Mouse (Mus musculus) gastrocnemius, adult 18-20 months (tissue): ENCODE data around the gene Pcnx2. TPM values are rescaled to one million over a fixed set of nuclear protein-coding genes. Genes with fewer than 3 reads are reported as not detected.
A peak's percentile ranks its signal among the peaks of the same experiment; 100 is the strongest.

Experiments used
- DNase-seq: peaks from one replicate; pipeline ENCODE4 v3.0.0; 2021; ENCODE audit warnings: low spot score
- total RNA-seq, 2 experiments: library from RNA; stranded (reverse); gene quantifications; 2 replicates each; pipeline ENCODE4 v1.2.3; 2021

Gene Pcnx2
- total RNA-seq, 2 experiments from 2014 or later, result 0.21 to 0.48 TPM

DNA sequence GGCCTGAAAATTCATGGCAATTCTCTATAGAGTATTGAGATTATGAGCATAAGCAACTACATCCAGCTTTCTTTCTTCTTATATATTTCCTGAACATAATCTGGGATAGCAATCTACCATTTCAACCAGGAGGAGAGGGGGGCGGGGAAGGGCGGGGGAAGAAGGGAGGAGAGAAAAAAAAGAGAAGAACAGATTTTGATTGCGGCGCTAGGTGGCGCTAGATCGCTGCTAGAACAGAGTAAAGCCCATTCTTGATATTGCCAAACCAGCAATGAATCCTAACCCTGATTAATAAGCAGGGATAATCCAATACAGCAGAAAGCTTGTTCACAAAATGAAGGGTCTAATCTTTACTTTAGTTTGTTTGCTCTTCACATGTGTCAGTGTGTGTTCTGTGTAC is 782 bp upstream of the Pcnx2 start:
- DNase-seq, result peak; percentile 23

DNA sequence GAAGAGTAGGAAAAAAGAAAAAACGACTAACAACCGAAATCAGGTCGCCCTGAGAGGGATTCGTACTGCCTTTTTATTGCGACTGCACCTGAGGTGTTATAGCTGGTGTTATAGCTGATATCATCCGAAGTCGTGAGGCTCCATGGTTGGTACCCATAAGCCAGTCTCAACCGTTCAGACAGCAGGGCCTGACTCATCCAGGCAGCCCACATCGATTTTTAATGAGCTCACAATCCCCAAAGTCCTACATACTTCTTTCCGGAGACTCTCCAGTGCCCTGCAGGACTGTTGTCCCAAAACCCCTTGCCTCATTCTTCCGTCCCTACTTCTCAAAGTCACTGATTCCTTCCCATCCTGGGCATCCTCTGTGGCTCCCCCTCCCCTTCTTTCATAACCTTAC is 729 bp downstream of the Pcnx2 start:
- no peak for DNase-seq

DNA sequence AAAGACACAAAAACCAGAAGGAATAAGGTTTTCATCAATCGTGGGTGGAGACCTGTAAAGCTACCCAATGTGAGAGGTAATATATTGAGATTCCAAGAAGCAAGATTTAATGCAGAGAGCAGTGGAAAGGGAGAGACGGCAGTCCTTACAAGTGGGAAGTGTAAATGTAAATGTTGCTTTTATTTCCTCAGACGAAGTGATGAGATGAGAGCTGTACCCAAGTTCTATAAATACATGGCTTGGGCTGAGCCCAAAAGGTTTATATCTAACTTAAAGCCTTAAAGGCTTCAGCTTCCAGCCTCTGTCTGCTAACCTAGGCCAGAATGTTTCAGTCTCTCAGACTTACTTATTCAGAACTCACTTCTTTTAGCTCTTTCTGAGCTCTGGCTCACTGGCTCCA is 8.2 kb downstream of the Pcnx2 start:
- DNase-seq, result no peak

DNA sequence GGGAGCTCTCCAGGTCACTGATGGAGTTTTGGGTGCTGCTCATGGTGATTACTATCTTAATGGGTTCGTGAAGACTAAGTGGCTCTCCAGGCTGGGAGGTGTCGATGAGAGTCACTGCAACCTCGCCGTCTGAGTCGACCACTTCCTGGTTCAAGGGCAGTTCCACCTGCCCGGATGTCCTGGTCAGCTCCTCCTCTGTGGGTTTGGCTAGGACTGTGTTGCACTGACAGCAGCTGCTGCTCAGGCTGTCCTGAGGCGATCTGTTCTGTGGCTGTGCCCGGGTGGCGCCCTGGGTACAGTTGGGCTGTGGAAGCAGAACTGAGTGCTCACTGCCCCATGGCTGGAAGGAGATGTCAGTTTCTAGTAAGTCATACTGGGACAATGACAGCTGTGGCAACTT is 10.6 kb downstream of the Pcnx2 start:
- DNase-seq, result no peak

DNA sequence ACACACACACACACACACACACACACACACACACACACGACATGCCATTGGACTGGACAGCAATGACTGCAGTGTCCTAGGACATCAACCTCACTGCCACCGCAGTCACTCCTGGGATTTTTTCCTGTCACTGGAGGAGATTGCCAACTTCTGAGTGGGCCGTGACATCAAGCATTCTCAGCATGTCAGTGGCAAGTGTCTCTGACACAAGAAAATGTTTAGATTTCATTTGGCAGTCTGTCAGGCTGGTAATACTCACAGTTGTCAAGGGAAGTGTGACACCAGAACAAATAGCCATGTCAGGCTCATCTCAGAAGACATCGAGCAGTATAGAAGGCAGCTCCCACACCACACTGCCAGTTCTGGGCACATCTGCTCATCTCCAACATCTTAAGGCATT is 17.7 kb downstream of the Pcnx2 start:
- no peak for DNase-seq

DNA sequence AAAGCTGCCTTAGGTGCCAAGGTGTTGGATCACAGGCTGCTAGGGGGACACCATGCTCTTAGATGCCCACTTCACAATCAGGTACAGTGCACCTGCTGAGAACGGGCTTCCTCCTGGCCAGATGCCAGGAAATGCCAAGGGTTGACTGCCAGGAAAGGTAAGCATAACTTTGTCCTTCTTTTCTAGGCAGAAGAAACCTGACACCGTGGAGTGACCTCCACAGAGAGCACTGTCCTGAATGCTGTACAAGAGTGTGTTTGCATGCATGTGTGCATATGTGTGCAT is 24.9 kb downstream of the Pcnx2 start:
- no peak for DNase-seq

DNA sequence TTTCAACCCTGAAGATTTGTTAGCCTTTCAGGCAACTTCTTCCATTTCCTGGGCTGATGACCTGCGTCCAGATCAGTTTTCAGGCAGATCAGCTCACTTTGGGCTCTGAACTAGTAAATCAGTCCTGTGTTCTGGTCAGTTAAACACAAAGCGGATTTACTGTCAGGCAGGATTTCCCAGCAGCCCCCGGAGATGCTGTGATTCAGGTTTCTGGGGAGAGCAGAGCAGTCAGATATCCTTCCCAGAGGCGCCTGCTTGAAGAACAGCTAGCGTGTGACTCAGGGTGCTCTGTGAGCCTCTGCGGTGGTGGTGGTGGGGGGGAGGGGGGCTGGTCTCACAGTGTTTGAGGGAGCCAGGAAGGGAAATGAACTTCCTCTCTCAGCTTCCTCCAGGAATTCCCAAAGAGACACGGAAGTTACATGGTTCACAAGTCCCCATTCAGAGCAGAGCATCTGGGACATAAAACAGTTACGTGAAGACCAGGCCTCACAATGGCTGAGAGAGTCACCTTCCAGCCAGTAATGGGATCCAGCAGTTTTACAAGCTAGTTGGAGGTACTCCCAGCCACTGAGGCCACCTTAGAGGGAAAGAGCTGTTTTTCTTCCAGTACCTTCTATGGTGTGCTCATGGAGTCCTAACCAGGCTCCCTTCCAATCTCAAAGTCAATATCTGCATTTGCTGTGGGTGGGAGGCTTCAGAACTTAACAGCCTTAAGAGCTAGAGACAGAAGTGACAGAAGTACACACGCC is 25.4 kb downstream of the Pcnx2 start:
- DNase-seq, result no peak

DNA sequence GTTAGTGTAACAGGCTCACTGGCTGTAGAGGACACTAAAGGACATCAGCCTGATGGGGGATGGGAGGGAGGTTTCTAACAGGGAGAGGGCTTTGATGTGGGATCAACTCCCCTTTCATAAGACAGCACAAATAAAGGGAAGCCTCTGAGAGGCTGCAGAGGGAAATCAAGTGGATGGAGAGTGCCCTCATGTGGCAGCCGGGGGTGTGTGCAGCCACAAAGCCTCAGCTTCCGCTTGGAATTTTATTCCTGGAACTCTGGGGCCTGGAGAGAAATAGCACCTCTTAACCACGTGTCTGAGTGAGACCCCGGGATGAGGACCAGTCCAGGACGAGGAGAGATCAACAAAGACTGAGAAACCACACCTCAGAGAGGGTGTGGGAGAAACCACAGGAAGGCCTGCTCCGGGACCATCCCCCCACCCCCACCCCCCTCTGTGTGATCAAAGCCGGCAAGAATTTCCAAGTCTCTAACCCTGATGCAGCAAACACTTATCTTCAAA is 27.2 kb downstream of the Pcnx2 start:
- DNase-seq, result peak; percentile 59

DNA sequence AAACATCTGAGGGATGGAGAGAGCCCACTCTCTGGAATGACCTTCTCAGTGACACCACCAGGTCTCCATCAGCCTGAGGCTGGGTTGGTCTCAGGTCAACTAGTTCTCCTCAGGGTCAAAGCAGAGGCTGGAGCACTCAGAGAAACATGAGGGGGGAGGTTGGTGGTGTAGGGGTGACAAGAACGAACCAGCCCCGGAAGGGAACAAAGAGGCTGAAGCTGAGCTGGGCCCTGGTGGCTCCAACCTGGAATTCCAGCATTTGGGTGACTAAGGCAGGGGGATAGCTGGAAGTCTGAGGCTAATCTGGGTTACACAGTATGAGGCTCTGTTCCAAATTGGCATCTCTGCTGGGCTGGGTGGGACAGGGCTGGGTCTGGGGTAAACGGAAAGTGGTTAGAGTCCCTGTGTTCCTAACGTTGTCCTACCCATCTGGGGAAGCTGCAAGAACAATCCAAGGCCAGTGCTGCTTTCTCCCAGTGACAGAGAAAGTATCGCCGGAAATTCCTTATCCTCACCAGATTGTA is 27.9 kb downstream of the Pcnx2 start:
- DNase-seq, result no peak

DNA sequence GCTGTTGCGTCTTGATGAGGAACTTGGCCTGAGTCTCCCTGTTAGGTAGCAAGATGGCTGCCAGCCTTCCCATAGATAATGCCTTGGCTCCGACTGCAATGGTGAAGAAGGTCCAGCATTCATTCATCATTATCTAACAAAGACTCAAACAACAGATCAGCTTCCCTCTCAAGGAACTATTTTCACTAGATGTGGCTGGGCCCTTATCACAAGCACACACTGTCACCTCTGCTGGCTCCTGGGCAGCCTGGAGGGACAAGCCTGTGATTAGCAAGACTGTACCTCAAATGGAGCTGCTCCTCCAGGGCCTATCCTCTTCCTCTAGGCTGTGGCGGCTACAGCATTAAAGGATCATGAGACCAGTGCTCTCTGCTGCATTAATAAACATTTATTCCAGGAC is 28.4 kb downstream of the Pcnx2 start:
- no peak for DNase-seq

DNA sequence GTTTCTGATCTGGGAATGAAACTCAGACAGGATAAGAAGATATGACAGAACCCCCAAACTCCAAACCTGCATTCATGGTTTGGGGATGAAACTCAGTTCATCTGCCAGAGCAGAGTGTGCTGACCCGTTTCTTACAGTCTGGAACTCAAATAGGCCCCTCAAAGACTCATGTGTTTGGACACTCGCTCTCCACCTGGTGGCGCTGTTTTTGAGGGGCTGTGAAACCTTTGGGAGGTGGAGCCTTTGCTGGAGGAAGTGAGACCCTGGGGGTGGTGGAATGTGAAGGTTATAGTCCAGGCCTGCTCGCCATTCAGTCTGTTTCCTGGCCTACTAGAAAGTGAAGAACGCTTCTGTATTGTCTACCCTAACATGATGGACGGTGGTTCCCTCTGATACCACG is 29.6 kb downstream of the Pcnx2 start:
- DNase-seq, result no peak

DNA sequence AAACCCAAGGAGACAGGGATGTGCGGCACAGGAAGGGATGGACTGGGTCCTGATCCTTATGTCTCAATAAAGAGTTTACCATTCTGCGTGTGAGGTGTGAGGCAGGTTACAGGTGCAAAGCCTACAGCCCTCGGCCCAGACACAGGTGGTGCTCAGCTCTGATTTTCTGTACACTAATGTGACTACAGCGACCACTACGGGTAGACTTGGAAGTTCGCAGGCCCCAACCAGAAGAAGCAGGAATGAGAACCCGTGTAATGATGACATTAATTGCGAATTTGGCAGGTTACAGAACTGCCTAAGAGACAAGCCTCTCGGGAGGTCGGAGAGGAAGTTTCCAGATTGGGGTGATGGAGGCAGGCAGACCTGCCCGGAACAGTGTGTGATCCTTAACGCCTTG is 32.0 kb downstream of the Pcnx2 start:
- no peak for DNase-seq

DNA sequence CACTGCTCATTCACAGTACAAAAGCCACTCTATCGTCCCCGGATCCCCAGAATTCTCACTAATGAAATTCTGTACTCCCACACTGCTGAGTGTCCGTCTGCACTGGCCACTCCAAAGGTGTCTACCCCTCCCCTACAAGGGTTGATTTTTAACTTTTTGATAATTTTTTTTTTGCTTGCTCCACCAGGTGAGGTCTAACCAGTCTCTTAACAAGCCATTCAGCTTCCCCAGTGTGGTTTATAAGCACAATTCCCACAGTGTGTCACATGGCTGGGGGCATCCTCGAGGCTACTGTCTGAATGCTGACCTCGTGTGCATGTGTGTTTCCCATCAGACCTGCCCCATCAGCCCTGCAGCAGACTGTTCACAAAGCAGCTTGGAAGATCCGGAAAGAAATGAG is 40.9 kb downstream of the Pcnx2 start:
- DNase-seq, result no peak

DNA sequence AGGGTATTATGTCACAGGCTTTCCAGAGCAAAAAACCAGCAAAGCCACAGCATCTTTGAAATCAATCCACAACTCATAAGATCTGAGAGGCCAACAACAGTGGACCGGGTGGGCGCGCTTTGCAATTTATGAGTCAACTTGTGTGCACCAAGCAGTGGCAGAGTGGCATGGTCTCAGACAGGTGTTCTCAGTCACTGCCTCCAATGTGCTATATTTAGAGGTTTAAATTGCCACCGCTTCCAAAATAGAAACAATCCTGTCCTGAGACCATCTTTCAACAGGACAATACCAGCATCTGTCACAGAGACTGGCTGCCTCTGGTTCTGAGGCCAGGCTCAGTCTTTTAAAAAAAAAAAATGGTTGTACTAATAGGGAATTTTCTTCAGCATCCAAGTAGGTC is 42.0 kb downstream of the Pcnx2 start:
- DNase-seq, result no peak

DNA sequence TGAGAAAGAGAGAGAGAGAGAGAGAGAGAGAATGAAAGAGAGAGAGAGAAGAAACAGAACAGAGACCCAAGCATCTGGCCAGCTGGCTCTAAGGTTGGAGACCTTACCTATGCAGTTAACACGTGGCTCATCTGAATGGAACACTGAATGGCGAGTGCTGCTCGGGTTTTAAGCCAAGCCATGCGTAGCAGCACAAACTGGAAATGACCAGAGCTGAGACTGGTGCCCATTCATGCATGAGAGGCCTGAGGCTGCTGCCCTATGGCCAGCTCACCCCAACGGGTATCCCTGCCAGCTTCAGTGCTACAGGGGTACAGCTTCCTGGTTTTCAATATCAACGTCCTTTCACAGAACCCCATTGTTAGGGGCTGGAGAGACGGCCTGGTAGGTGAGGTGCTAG is 43.7 kb downstream of the Pcnx2 start:
- no peak for DNase-seq

DNA sequence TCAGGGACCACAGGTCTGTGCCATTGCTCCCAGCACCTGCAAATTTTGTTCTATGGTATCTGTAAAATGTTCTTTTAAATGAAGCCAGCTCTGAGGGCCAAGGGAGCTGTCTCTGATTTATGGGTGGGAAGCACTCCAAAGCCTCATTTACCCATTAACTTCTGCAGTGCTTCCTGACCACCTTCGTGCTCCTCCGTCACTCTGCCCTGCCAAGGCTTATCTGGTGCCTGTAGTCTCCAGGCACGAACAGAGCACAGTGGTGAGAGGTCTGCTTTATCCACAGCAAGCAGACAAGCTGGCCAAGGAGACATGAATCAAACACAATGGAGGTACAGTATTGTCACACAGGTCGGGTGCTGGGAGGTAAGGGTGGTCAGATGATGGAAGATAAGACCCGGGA is 44.8 kb downstream of the Pcnx2 start:
- DNase-seq, result no peak

DNA sequence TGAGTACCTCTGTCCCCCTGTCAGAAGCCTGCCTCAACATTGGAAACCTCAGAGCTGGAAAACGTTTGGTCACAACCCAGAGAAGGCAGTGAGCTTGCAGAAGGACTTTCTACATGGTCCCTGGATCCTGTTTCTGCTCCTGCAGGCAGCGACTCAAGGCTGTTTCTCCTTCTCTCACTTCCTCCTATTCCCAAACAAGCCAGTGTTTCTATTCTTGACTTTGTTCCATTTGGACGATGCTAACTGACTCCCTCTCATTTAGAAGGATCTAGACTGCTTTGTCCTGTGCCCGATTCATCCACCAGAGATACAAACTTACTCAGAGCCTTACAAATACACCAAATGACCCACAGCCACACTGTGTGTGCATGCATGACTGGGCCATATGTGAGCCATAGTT is 48.9 kb downstream of the Pcnx2 start:
- no peak for DNase-seq

DNA sequence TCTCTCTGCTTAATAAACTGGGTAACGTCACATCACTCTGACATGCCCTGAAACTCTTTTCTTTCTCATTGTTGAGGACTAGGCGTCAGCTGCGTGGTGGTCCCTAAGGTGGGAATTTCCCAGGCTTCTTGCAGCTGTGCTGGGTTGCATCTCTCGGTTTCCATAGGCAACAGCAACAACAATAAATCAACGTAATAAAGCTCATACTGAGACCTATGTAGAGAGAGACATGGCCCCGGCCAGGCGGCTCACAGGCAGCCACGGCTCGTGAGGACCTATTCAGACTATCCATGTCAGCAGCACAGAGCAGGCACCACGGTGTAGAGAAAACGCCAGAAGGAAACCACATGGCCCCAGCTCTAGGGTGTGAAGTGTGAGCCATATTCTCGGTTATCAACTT is 50.3 kb downstream of the Pcnx2 start:
- DNase-seq, result no peak

DNA sequence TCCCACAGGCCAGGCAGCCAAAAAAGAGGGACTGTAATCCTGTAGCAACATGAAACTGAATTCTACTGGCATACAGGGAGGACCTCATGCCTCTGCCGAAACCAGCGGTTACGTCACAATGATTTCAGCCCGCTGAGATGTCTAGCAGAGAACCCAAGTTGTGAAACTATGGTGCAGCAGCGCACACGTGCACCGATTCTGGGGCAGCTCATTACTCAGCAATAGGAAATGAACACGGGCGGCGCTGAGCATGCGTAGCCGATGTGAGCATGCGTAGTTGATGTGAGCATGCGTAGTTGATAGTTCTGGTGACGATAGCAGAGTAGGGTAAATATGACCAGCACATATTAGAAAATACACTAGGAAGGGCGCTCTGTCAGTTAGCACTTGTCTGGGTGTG is 52.8 kb downstream of the Pcnx2 start:
- DNase-seq, result no peak

DNA sequence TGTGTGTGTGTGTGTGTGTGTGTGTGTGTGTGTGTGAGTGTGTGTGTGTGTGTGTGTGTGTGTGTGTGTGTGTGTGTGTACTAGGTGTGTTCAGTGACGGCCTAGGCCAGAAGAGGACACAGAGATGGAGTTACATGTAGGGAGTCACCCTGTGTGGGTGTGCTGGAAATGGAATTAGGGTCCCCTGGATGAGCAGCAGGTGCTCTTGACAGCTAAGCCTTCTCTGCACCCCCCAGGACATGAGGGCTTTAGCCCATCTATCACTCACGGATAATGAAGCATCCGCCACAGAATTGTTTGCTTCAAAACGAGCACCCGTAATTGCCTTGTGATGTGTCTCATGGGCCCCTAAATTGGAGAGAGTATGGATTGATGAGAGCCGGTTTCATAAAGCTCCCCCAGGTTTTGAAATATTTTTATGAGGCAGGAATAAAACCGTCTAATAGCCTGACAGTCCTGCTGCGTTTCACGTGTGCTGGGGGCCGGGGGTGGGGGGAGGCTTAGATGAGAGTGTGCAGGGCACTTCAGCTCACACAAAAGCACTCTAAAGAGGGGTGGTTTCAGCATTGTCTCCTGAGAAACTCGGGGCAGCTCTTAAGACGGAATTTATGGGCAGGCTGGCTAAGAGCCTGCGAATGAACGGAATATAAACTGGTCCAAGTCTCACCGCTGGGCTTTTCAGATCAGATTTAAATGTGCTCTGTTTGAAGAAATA is 54.8 kb downstream of the Pcnx2 start:
- no peak for DNase-seq

DNA sequence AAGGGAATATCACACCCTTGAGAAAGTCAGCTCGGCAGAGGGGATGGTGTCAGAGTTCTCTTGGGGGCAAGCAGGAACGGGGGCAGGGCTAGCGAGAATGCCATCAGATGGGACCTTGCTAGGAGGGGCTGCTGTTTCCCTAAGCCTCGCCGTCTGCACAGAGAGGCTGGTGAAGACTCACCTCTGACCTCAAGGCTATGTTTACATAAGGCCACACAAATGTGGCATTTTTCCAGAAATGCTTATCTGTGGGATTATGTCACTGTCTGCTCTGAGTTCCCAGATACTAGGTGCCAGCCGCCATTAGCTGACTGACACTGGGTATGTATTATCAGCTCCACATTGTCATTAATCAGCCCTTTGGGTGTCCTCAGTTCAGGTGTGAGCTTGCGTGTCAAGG is 56.0 kb downstream of the Pcnx2 start:
- no peak for DNase-seq

DNA sequence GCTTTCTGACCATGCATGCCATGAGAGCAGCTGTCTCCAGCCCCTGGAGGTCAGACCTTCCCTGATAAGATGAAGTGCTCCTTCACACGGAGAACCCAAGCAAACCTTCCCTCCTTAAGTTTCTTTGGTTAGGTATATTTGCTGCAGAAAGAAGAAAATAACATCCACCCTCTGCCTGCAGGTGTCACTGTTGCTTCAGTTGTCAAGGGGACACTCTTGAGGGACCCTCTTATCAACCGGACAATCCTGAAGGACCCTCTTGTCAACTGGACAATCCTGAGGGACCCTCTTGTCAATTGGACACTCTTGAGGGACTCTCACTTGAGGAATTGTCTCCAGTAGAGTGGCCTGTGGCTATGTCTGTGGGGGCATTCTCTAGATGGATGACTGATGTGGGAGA is 73.4 kb downstream of the Pcnx2 start:
- DNase-seq, result no peak

DNA sequence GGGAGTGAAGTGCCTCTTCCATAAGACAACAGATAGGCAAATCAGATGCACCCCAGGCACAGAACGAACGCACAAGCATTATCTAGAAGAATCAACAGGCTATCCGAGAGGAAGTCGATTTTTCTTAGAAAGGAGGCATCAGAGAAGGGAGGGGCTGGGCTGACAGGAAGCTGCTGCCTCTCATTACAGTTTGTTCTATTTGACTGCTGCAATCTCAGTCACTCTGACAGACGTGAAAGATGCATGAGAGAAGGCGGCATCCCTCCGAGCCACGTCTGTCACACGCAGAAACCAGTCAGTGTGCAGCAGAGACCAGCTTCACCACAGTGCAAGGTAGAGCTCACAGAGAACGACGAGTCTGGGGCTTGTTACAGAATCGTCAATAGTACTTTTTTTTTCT is 74.4 kb downstream of the Pcnx2 start:
- DNase-seq, result no peak
